Mouse (Mus musculus): ENCODE results near the gene Cd5.

The Cd5 gene

DNA sequence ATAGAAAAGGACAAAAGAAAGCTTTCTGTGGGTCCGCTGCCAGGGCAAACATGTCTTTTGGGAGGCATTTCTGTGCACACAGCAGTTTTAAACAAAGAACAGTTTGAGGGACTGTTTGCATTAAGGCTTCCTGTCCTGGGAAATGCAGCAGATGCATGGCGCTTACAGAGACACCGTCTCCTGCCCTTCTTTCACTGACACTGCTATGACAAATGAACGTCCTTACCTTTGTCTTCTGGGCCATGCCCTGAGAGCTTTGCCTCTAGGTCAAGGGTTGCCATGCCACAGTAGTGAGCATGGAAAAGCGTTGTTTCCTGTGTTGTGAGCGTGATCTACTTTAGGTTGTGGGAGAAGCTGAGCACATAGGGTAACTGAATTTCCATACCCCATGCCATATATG lies 19.9 kb upstream of the Cd5 start:
- no peak for DNase-seq (ENCODE audit: low spot score in 2 of 2)

DNA sequence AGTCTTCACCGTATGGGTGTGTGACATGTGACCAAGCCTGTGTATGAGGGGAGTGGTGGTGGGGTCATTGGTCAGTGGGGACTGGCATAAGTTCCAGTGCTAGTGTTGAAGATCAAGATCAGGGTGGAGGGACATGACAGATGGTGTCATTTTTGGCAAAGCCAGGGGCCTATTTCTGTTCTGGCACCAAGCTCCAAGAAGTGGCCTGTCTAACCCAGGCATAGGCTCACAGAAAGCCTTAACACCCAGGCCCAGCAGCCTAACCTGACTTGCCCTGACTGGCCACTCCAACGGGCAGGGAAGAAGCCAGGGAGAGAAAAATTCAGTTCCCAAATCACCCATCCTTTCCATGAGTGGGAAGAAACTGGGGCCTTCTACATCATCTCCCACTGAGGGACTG lies 18.7 kb upstream of the Cd5 start:
- DNase-seq (ENCODE audit: low spot score in 2 of 2) = no peak

DNA sequence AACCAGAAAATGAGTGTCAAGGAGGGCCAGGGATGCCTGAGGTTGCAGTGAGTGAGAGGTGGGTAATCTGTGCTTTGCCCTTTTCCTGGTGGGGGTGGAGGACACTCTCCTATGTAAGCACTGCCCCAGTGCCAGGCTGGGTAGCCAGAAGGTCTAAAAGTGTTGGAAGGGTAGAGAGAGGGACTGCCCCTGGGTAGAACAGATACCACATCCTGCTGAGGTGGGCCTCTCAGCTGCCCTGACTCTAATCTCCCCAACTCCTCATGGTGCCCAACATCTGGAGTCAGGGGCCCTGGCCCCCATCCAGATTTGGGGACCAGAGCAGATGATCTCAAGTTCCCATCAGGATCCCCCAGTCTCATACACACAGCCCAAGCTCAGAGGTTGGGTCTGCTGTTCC lies 18.3 kb upstream of the Cd5 start:
- no peak for DNase-seq (ENCODE audit: low spot score in 2 of 2)

DNA sequence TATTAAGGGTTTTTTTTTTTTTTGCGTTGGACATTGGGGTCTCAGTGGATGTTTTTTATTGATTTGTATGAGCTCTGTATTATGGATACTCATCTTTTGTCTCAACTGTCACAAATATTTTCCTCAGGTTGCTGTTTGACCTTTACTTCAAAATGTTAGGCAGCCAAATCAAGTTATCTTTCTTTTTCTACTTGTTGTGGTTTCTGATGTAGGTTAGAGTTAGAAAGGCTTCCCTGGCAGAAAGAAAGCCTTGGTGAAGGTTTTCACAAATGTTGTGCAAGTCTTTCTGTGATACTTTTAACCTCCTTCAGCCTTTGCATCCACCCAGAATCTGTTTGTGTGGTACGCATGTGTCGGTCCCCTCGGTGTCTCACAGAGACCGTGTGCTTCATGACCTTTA lies 13.8 kb upstream of the Cd5 start:
- no peak for DNase-seq (ENCODE audit: low spot score in 2 of 2)

DNA sequence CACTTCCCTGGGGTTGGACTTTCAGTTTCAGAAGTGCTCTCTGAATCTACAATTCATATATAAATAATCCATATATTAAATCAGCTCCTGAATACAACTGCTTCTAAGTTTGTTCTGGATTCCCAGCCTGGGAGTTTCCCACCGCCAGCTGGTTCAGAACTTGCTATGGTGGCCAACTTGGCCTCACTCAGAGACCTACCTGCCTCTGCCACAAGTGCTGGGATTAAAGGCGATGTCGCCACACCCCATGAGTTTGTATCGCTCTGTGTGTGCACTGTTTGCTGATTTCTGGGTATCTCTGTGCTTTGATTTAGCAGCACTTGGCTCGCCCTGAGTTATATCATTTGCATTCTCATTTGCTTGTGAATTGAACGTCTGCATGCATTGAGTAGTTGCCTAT lies 13.3 kb upstream of the Cd5 start:
- DNase-seq (ENCODE audit: low spot score in 2 of 2) = no peak

DNA sequence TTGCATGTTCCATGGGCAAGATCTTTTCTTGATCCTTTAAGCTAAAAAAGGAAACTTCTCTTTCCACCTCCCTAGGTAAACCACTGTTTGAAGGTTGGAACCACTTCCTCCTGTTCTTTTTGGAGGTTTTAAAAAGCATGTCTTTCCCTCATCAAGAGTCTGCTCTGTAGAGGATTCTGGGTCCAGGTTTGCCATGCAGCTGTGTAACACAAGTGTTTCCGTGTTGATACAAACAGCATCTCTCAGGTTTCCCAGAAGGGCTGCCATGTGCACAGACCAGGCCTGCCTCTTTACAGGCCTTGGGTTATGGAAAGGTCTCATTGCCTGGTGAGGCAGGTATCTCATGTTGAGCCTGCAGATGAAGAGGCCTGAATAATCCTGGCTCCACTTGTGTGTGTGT lies 12.8 kb upstream of the Cd5 start:
- DNase-seq (ENCODE audit: low spot score in 2 of 2) = no peak

DNA sequence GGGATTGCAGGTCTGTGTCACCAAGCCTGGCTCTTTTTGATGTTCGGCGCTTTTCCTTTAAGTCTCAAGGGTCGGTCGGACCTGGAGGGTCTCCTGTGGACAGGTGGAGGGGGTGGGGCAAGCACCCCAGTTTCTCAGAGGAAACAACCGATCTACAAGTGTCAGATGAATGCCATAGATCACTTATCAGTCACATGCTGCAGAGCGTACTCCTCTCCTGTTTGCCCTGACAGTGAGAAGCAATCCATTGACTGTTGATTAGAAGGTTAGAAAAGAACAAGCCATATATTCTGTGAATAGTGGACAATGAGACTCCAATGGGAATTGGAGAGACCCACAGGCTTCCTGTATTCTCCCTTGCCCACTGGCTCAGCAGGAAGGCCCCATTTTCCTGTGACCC lies 11.4 kb upstream of the Cd5 start:
- no peak for DNase-seq (ENCODE audit: low spot score in 2 of 2)

DNA sequence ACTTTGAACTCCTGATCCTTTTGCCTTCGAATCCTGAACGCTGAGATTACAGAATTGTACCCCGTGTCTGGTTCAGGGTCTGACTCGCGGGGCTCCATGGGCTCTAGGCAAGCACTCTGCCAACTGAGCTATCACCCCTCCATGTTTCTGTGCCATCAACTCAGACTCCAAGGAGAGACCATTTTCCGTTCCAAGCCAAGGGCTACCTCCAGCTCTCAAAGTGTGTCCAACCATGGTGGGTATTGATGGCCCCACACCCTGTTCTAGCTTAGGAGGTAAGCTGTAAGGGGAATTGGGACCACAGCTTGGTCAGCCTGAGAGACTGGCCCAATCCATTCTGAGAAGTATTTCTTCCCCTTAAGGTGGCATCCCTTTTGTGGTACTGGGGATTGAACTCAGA lies 10.5 kb upstream of the Cd5 start:
- no peak for DNase-seq (ENCODE audit: low spot score in 2 of 2)

DNA sequence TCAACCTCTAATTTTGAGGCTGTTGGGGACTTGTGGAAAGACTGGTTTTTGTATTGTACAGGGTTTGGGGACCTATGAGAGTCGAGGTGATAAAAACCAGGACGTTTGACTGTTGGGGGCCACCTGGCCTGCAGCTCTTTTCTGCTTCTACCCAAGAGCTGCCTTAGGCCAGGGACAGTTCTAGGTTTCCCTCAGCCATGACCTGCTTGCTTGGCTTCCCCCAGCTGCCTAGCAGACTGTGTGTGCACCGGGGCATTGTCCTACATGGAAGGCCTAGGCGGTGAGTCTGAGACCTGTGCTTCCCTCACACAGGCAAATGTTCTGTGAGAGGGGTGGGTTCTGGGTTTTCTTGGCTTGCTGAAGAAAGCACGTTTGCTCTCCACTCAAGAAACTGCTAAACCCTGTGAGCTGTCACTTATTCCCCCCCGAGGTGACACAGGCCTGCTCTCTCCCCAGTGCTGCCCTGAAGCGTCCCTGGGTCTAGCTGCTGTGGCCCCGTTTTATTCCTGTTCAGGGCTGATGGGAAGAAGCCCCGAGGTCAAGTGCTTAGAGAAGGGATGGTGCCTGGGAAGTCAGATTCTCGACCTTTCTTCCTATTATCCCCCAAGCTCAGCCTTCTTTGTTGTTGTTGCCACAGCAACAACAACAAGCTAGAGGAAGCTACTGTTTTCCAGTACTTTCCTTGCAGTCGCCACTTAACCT lies 9.8 kb upstream of the Cd5 start:
- no peak for DNase-seq (ENCODE audit: low spot score in 2 of 2)

DNA sequence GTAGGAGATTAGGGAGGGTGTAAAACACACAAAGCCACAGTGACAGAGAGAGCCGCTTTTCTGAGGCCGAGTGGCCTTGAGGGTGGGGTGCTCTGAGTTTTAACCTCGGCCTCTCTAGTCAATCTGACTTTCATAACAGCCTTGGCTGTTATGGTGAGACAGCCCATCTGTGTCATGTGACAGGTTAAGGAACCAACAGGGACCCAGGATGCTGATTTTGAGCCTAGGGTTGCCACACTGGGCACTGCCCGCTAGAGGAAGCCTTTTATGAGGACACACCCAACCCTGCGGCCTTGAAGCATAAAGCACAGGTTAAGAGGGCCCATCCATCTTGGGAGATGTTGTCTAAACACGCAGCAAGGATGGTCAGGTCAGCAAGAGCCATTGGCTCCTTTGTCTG lies 8.9 kb upstream of the Cd5 start:
- no peak for DNase-seq (ENCODE audit: low spot score in 2 of 2)

DNA sequence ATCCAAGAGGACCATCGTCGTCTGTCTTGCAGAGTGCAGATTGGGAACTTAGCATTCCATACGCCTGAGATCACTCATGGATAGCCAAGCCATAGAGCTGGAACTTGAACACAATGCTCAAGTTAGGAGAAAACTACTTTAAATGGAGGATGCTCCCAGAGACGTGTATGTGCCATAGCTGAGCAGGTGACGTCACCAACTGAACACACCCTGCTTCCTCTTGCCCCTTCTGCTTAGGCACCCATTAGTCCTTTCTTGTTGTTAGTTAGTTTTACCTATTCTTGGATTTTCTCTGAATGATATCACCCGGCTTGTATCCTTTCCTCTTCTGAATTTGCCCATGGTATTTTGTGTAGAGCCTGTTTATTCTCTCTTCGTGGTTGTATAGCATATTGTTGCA lies 8.4 kb upstream of the Cd5 start:
- DNase-seq (ENCODE audit: low spot score in 2 of 2) = no peak

DNA sequence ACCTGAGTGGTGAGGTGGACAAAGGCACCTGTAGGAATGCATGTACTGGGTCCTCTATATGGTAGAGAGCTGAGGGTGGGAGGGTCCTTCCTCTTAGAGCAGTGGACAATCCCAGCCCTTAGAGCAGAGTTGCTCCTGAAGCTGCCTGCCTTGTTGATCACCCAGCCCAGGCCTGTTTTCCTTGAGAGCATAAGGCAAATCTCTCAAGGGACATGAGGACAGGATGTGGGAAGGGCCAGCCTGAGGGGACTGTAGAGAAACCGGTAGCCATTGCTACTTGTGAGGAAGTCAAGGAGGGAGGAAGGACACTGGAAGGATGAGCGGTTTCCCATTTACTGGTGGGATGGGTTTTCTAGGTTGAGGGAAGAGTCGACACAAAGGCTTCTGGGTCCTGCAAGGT lies 3.8 kb upstream of the Cd5 start:
- no peak for DNase-seq (ENCODE audit: low spot score in 2 of 2)

DNA sequence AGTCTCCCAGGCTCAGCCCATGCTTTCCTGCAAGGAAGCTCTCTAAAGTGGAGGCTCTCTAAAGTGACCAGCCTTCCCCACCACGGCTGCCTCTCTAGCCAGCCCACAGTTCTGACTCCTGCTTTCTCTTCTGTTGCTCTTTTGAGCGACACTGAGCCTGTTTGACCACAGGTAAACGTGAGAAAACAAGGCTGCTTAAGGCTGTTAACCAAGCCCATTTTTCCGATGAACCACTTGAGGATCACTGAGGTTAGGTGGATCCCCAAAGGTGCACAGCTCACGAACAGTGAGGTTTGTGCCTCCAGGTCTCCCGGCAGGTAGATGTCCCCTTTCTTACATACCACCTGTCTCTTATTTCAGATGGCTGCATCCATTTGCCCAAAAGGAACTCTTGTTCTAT lies 3.3 kb upstream of the Cd5 start:
- no peak for DNase-seq (ENCODE audit: low spot score in 2 of 2)

DNA sequence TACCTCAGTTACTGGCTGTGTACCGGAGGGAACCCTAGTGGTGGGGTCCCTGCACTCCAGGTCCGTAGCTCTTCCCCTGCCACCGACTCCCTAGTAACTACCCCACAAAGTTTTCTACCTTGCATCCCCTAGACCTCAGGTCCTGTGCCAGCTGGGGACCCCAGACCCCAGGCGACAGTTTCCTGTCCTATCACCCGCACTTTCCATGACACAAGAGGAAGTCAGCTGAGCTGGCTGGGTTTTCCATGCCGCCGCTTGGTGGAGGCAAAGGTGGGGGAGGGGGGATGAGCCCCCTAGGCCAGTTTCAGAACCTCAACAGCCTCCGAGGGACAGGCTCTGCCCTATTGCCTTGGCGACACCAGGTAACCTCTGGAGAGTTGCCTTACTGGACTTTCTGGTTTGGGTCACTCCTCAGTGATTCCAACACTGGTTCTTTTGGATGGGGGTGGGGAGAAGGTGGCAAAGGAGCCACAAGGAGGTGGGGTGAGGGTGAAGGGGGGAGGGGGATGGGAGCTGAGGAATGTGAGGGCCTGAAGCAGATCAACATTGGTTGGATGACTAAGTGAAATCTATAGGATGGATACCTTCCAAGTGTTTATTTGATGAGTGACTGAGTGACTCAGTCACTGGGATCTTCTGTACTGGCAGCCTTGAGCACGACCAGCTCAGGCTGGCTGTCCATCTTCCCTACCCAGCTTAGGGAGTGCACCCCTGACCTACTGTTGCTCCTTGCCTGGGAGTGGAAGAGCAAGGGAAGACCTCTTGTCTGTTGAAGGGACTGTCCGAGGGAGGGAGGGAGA lies 2.0 kb upstream of the Cd5 start:
- no peak for DNase-seq (ENCODE audit: low spot score in 2 of 2)

DNA sequence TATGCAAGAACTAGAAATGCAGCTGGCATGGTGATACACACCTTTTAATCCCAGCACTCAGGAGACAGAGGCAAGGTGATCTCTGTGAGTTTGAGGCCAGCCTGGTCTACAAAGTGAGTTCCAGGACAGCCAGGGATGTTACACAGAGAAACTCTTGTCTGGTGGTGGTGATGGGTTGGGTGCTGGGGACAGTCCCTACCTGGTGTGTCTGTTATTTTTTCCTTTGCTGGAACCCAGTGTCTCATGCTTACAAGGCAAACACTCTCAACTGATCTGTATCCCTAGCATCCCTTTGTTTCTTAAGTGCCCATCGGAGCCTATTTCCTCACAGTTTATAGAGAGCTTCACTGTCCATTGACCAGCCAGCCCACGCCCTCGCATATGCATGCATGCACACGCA lies 1.1 kb upstream of the Cd5 start:
- no peak for DNase-seq (ENCODE audit: low spot score in 2 of 2)

DNA sequence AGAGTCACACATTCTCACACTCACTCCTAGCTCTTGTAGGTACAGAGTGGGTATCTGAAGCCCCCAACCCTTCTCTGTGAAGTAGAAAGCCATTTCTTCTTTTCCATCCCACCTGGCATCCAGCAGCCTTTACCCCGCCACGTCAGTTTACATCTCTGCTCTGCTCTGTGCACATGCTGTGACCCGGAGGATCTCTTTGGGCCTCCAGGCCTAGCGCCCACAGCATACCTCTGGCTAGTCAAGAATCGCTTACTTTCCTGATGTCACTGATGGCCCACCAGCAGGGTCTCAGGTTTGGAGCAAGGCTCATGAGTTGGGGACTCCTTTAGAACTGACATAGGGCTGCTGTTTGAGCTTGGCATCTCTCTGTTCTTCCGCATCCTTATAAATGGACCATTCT lies 764 bp downstream of the Cd5 start:
- no peak for DNase-seq (ENCODE audit: low spot score in 2 of 2)

DNA sequence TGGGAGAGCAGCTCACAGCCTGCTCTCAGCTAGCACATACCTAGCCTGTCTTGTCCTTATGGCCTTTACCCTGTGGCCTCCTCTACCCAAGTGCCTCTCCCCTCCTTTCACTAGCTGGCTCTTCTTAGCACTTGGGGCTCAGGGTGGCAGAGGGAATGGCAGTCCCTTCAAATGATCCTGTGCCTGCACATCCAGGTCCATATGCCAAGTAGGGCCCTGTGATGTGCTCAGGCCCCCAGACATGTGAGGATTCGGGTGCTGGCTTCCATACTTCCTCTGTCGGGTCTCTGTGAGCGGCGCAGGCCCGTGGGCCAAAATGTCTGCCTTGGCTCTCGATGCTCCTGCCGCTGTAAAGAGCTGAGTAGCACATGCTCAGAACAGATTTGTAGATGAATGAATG lies 2.9 kb downstream of the Cd5 start:
- DNase-seq (ENCODE audit: low spot score in 2 of 2) = no peak

DNA sequence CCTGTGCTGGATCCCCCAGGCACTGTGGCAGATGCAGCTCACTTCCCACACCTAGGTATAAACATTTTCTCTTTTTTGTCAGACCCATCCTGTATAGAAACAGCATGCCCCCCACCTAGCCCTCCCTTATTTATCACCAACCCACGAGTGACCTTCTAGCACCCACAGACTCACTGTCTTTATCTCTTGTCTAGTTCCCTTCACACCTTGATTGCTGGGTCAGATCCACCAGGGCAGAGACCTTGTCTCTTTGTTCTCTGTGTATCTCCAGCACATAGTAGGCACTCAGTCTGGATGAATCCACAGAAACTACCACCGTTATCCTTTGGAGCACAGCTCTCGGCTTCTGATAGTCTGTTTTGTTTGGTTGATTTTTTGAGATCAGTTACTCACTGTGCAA lies 3.7 kb downstream of the Cd5 start:
- DNase-seq (ENCODE audit: low spot score in 2 of 2) = no peak

DNA sequence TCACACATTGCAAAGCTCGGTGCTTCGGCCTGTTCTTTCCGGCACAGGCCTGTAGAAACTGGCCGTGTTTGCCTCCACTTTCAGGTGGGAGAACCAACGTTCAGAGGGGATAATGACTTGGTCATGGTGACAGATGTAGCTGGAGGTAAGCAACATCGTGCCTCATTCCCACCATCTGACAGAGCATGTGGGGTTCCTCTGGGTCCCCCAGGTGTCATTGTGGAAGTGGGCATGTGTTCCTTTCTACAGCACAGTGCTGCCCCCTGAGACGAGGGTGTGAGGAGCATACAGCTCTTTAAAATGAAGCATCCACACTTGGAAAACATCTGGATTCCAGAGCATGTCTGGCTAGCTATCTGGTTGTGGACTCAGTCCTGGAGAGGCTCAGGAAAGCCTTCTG lies 4.2 kb downstream of the Cd5 start:
- DNase-seq (ENCODE audit: low spot score in 2 of 2) = no peak

DNA sequence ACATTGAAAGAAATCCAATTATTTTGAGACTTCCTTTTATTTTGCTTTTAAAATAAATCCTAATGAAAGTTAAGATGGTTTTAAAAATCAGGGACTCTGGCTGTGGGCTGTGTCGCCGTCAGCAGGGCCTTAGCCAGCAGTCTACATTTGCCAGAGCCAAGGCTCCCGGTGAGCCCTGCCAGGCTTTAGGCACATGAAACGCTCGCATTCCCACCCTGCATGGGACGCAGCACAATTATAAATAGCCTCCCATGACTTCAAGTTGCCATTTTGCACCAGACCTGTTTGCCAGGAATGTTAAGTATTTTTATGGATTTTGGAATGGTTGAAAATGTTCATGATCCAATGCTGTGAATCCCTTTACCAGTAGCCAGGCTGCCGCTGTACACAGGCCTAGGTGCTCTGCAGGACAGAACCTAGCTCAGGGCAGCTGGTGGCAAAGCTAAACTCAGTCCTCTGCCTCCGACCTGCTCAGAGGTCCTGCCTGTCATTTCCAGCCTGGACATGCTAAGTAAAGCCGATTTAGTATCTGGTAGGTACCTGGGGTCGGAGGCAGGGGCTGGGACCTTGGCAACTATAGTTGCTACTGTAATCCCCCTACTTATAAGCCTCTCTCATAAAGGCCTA lies 5.2 kb downstream of the Cd5 start:
- DNase-seq (ENCODE audit: low spot score in 2 of 2) = no peak

DNA sequence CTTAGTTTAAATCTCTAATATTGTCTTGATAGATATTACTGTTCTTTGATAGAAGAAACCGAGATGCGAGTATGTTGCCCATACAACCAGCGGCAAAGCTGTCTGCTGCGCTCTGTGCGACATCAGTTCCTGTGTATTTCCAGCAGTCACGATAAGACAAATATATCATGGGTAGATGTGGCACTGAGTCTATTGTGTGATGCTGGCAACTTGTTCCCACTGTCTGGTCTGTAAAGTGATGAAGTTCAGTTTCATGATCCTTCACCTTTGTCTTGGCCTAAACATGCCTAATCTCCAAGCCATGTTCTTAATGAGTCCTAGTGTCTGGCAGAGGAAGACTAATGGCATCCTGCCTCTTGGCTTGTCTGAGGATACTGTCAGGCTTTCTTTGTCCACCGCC lies 6.1 kb downstream of the Cd5 start:
- DNase-seq (ENCODE audit: low spot score in 2 of 2) = no peak

DNA sequence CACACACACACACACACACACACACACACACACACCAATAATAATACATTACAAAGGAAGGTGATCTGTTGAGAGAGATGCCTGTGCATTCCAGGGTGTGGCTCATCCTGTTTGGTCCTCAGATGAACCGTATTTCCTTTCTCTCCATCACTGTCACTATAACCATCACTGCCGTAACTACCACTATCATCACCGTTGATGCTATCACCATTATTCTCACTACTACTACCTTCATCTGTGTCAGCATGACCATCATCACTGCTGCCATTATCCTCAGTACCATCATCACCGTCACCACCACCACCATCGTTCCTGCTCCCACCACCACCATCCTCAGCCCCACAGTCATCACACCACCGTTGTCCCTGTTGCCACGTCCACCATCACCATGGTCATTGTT lies 6.8 kb downstream of the Cd5 start:
- DNase-seq (ENCODE audit: low spot score in 2 of 2) = no peak

DNA sequence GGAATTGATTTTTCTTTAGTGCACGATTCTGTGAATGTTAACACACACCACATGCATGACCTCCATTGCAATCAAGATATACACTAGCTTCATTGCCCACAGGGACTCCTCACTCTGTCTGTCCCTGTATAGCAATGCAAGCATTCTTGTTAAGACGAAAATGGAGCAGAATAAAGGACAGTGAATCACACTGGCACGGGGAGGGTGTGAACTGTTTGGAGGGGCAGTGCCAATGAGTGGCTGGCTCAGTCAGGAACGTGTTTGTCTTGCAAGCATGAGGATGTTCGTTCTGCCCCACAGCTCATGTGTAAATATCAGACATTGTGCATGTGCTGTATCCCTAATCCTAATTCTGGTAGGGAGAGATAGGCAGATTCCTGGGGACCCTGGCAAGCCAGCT lies 8.3 kb downstream of the Cd5 start:
- DNase-seq (ENCODE audit: low spot score in 2 of 2) = no peak

Data from right cerebral cortex, adult 2 months (tissue).